Comparison of ENCODE assay signal across 12 mouse cellular contexts in genomic region chr10:65771936-65772335, GRCm38 (mm10).
"Had no signal": no experiment of that assay in that cellular context is flagged by ENCODE, and none has a peak within 500 bp of the region (broad histone marks: within the 10 kb centered on the region; RNA-seq: fewer than 3 reads in every experiment).

No protein-coding gene starts in this region.

- ATAC-seq: lung, postnatal 0 days; midbrain, embryonic 13.5 days had no signal

- H3K36me3 ChIP-seq: kidney, embryonic 15.5 days; liver, embryonic 15.5 days; midbrain, embryonic 13.5 days had no signal

- H3K4me3 ChIP-seq: kidney, embryonic 15.5 days; liver, embryonic 15.5 days; midbrain, embryonic 13.5 days had no signal

- H3K9me3 ChIP-seq: kidney, embryonic 15.5 days; liver, embryonic 15.5 days; midbrain, embryonic 13.5 days had no signal

- DNase-seq: kidney, postnatal 25 days; layer of hippocampus, adult 9-11 months; layer of hippocampus, postnatal 36 days; lung, adult 2 months; lung, postnatal 36 days; right cerebral cortex, postnatal 14 days; thymus, postnatal 4 days had no signal

- H3K4me1 ChIP-seq: kidney, embryonic 15.5 days; liver, embryonic 15.5 days; midbrain, embryonic 13.5 days had no signal

- H3K9ac ChIP-seq: kidney, embryonic 15.5 days; liver, embryonic 15.5 days; midbrain, embryonic 13.5 days had no signal

- H3K27me3 ChIP-seq: kidney, embryonic 15.5 days; liver, embryonic 15.5 days; midbrain, embryonic 13.5 days had no signal

- H3K27ac ChIP-seq: kidney, embryonic 15.5 days; liver, embryonic 15.5 days; midbrain, embryonic 13.5 days had no signal

- H3K4me2 ChIP-seq: kidney, embryonic 15.5 days; liver, embryonic 11.5 days; liver, embryonic 15.5 days; midbrain, embryonic 13.5 days had no signal
